In the genomic region with DNA sequence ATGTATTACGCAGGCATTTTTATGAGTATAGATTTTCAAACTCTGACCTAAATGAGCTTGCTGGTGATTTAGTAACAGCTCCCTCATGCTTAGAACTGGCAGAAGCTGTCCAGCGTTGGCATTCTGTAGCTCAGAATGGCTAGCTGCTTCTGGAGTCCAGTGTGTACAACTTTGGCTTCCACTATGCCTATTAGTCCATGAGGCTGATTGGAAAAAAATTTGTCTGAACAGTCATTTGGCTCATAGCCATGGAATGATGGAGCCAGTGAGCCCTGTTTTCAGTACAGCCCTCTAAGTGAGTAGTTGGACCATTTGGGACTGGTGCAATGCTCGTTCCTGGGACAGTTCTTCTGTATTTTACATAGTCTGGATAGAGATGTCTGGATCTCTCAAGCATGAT, we compare ENCODE assay signal across 18 mouse cellular contexts. TPM values are rescaled to one million over a fixed set of nuclear protein-coding genes. Genes with fewer than 3 reads are reported as not detected.
DNase-seq lines count a peak whose midpoint lies in the region; ATAC-seq and TF ChIP-seq lines count a peak whose summit lies in the region.
"Had no signal": no experiment of that assay in that cellular context is flagged by ENCODE, and none has a peak within 500 bp of the region (broad histone marks: within the 10 kb centered on the region; RNA-seq: fewer than 3 reads in every experiment).

No protein-coding gene starts in this region.

- WGBS in hindbrain, postnatal 0 days: 76% methylated on average over 3 of the region's 3 CpGs
- WGBS in hindbrain, embryonic 16.5 days: 91% methylated on average over 3 of the region's 3 CpGs
- 92% methylated on average over 3 of the region's 3 CpGs for WGBS in midbrain, embryonic 13.5 days

- intact Hi-C loops in heart, postnatal 10 days (cut with DNase I): no loop called here

- DNase-seq in heart, adult 11 months: peak; percentile 83
- DNase-seq in heart, postnatal 10 days: no peak
- DNase-seq in hindbrain, postnatal 0 days (ENCODE audit: low spot score): peak; percentile 14
- DNase-seq in Muller cell, postnatal 12 days (ENCODE audit: inconsistent ontology term): peak; percentile 87
- DNase-seq in NIH3T3 (ENCODE audit: low read depth): peak; percentile 19
- DNase-seq in thymus, postnatal 25 days: no peak
- DNase-seq: adrenal gland, adult 8-10 months; adrenal gland, postnatal 36 days; cerebellum, adult 11-12 months; cerebellum, adult 2 months; cerebellum, adult 9-10 months; cerebellum, postnatal 25 days had no signal

- no peak for TF ChIP-seq CTCF in hindbrain, postnatal 0 days (IDR thresholded peaks at IDR 0.05; ENCODE audit: low read depth)

- no peaks in the 10 kb centered on the region for H3K36me3 ChIP-seq in hindbrain, postnatal 0 days (ENCODE audit: insufficient read depth, low read length)
- no peaks in the 10 kb centered on the region for H3K36me3 ChIP-seq in hindbrain, embryonic 16.5 days (ENCODE audit: control insufficient read depth, insufficient read depth, low read length)
- H3K36me3 ChIP-seq in midbrain, embryonic 13.5 days: no peaks in the 10 kb centered on the region
- H3K36me3 ChIP-seq: embryonic facial prominence, embryonic 10.5 days; embryonic facial prominence, embryonic 12.5 days; forebrain, embryonic 15.5 days had no signal

- no peaks in the 10 kb centered on the region for H3K4me1 ChIP-seq in hindbrain, postnatal 0 days (ENCODE audit: insufficient read depth, low read length)
- H3K4me1 ChIP-seq in hindbrain, embryonic 16.5 days (ENCODE audit: control insufficient read depth, insufficient read depth, low read depth, low read length): peaks cover 4% of the 10 kb centered on the region; the same call in 1 of the 2 replicates
- H3K4me1 ChIP-seq in midbrain, embryonic 13.5 days (replicated peaks): peaks cover 11% of the 10 kb centered on the region

- no peak overlapping the region for H3K4me3 ChIP-seq in hindbrain, postnatal 0 days (ENCODE audit: low read length)
- H3K4me3 ChIP-seq in hindbrain, embryonic 16.5 days (ENCODE audit: low read length): no peak overlapping the region
- H3K4me3 ChIP-seq in midbrain, embryonic 13.5 days (replicated peaks): no peak overlapping the region
- H3K4me3 ChIP-seq: embryonic facial prominence, embryonic 10.5 days; embryonic facial prominence, embryonic 12.5 days; forebrain, embryonic 13.5 days; forebrain, embryonic 15.5 days had no signal

- no peak overlapping the region for H3K4me2 ChIP-seq in hindbrain, postnatal 0 days (ENCODE audit: low read depth, low read length)
- H3K4me2 ChIP-seq in hindbrain, embryonic 16.5 days (ENCODE audit: low read length): no peak overlapping the region
- no peak overlapping the region for H3K4me2 ChIP-seq in midbrain, embryonic 13.5 days (replicated peaks)
- H3K4me2 ChIP-seq: embryonic facial prominence, embryonic 12.5 days; forebrain, embryonic 13.5 days; forebrain, embryonic 15.5 days had no signal

- no peaks in the 10 kb centered on the region for H3K27me3 ChIP-seq in hindbrain, postnatal 0 days (ENCODE audit: insufficient read depth, low read length)
- H3K27me3 ChIP-seq in hindbrain, embryonic 16.5 days (replicated peaks; ENCODE audit: control insufficient read depth, insufficient read depth, low read length): no peaks in the 10 kb centered on the region
- H3K27me3 ChIP-seq in midbrain, embryonic 13.5 days: no peaks in the 10 kb centered on the region
- H3K27me3 ChIP-seq: embryonic facial prominence, embryonic 12.5 days; forebrain, embryonic 13.5 days; forebrain, embryonic 15.5 days had no signal

- no peak overlapping the region for H3K27ac ChIP-seq in hindbrain, postnatal 0 days
- no peak overlapping the region for H3K27ac ChIP-seq in hindbrain, embryonic 16.5 days (ENCODE audit: low read depth, low read length)
- H3K27ac ChIP-seq in midbrain, embryonic 13.5 days: no peak overlapping the region
- H3K27ac ChIP-seq: embryonic facial prominence, embryonic 10.5 days; embryonic facial prominence, embryonic 12.5 days; forebrain, embryonic 13.5 days; forebrain, embryonic 15.5 days had no signal

- no peak overlapping the region for H3K9ac ChIP-seq in hindbrain, postnatal 0 days (replicated peaks; ENCODE audit: low read length)
- no peak overlapping the region for H3K9ac ChIP-seq in hindbrain, embryonic 16.5 days (ENCODE audit: low read depth, low read length)
- no peak overlapping the region for H3K9ac ChIP-seq in midbrain, embryonic 13.5 days (replicated peaks)
- H3K9ac ChIP-seq: embryonic facial prominence, embryonic 12.5 days; forebrain, embryonic 13.5 days; forebrain, embryonic 15.5 days had no signal

- ATAC-seq in hindbrain, postnatal 0 days: no peak
- no peak for ATAC-seq in hindbrain, embryonic 16.5 days
- no peak for ATAC-seq in midbrain, embryonic 13.5 days
- ATAC-seq: forebrain, embryonic 13.5 days; forebrain, embryonic 15.5 days had no signal

- H3K9me3 ChIP-seq in hindbrain, postnatal 0 days (ENCODE audit: low read length): no peaks in the 10 kb centered on the region
- no peaks in the 10 kb centered on the region for H3K9me3 ChIP-seq in hindbrain, embryonic 16.5 days (ENCODE audit: control insufficient read depth, low read length)
- no peaks in the 10 kb centered on the region for H3K9me3 ChIP-seq in midbrain, embryonic 13.5 days
- H3K9me3 ChIP-seq: embryonic facial prominence, embryonic 10.5 days; embryonic facial prominence, embryonic 12.5 days; forebrain, embryonic 13.5 days; forebrain, embryonic 15.5 days had no signal

RNA-seq across cellular contexts. Expression of gene Samd4, which starts 34.9 kb away (rescaled TPM):
- 10 to 100 TPM; 64.3 to 67.9 TPM for total RNA-seq in heart, postnatal 10 days (2021)
- total RNA-seq in hindbrain, postnatal 0 days (2014; rRNA removed): 14.3 and 14.7 TPM in 2 replicates
- polyA plus RNA-seq in hindbrain, postnatal 0 days (2015; fragmentation: Nextera tagmentation; extraction: Ambion mirVana): 4.4 and 4.9 TPM in 2 replicates
- 4.7 and 5.3 TPM in 2 replicates for polyA plus RNA-seq in hindbrain, embryonic 16.5 days (2015; fragmentation: Nextera tagmentation; extraction: Ambion mirVana)
- 3.3 and 4.3 TPM in 2 replicates for polyA plus RNA-seq in midbrain, embryonic 13.5 days (2015; fragmentation: Nextera tagmentation; extraction: Ambion mirVana)

Comparison
In these comparisons a context has a peak if more than half of its experiments do, and no peak if none do; other contexts are left out.
1. DNase-seq: peak in heart, adult 11 months (single experiment), hindbrain, postnatal 0 days (single experiment), Muller cell, postnatal 12 days (single experiment) and NIH3T3 (single experiment); none in heart, postnatal 10 days (0 of 2) and thymus, postnatal 25 days (single experiment).